Mouse (Mus musculus): ENCODE results near the gene Krt26. TPM values are rescaled to one million over a fixed set of nuclear protein-coding genes. Genes with fewer than 3 reads are reported as not detected.

The Krt26 gene
- total RNA-seq, 1 experiment from 2014 or later: not detected

GRCm38 (mm10) chr11:99292846-99293245 lies 44.9 kb downstream of the Krt26 start:
- peak; percentile 58; the same call in 1 of the 2 replicates for ATAC-seq (replicated peaks; ENCODE audit: low read depth, poor library complexity, severe bottlenecking)

- ATAC-seq (replicated peaks; ENCODE audit: low read depth, poor library complexity, severe bottlenecking): no peak
These were observed 52.9 kb downstream of the Krt26 start, which contains the start of gene Krt24 for GRCm38 (mm10) chr11:99284833-99285312. TSS of gene Krt24 (minus strand) at chr11:99285262.

GRCm38 (mm10) chr11:99284011-99284410 lies 53.8 kb downstream of the Krt26 start:
- ATAC-seq (replicated peaks; ENCODE audit: low read depth, poor library complexity, severe bottlenecking): no peak

- ATAC-seq (replicated peaks; ENCODE audit: low read depth, poor library complexity, severe bottlenecking): no peak
These were observed 54.4 kb downstream of the Krt26 start for GRCm38 (mm10) chr11:99283334-99283733.

- no peak for ATAC-seq (replicated peaks; ENCODE audit: low read depth, poor library complexity, severe bottlenecking)
These were observed 56.6 kb downstream of the Krt26 start for GRCm38 (mm10) chr11:99281116-99281515.

- no peak for ATAC-seq (replicated peaks; ENCODE audit: low read depth, poor library complexity, severe bottlenecking)
These were observed 57.8 kb downstream of the Krt26 start for GRCm38 (mm10) chr11:99279986-99280385.

Other genes with a start within 250 kb of the Krt26 start
- 0.68 and 1.0 TPM in 2 replicates for gene Tns4, start 248.7 kb downstream of the Krt26 start, total RNA-seq (2017)
- gene Ccr7, start 182.9 kb downstream of the Krt26 start, total RNA-seq (2017): not detected in 2 replicates
- 222 and 341 TPM in 2 replicates for gene Smarce1, start 106.9 kb downstream of the Krt26 start, total RNA-seq (2017)
- gene Krt222, start 93.9 kb downstream of the Krt26 start, total RNA-seq (2017): not detected in 2 replicates
- not detected in 2 replicates for gene Krt24, start 52.7 kb downstream of the Krt26 start, total RNA-seq (2017)
- gene Krt25, start 15.0 kb downstream of the Krt26 start, total RNA-seq (2017): not detected in 2 replicates
- gene Krt27, start 13.1 kb upstream of the Krt26 start, total RNA-seq (2017): not detected in 2 replicates
- gene Krt28, start 36.9 kb upstream of the Krt26 start, total RNA-seq (2017): not detected in 2 replicates
- gene Krt10, start 51.4 kb upstream of the Krt26 start, total RNA-seq (2017): 0.50 TPM in 1 of 2 replicates, not detected in the other
- not detected in 2 replicates for gene Krt12, start 84.3 kb upstream of the Krt26 start, total RNA-seq (2017)
- gene Krt20, start 100.2 kb upstream of the Krt26 start, total RNA-seq (2017): not detected in 2 replicates
- gene Krt23, start 155.2 kb upstream of the Krt26 start, total RNA-seq (2017): not detected in 2 replicates
- gene Krt39, start 183.4 kb upstream of the Krt26 start, total RNA-seq (2017): not detected in 2 replicates
- gene Krt40, start 205.2 kb upstream of the Krt26 start, total RNA-seq (2017): not detected in 2 replicates
- gene Krtap3-3, start 212.9 kb upstream of the Krt26 start, total RNA-seq (2017): not detected in 2 replicates
- gene Krtap3-2, start 218.9 kb upstream of the Krt26 start, total RNA-seq (2017): not detected in 2 replicates
- gene Gm11939, start 221.5 kb upstream of the Krt26 start, total RNA-seq (2017): not detected in 2 replicates
- not detected in 2 replicates for gene Krtap3-1, start 228.7 kb upstream of the Krt26 start, total RNA-seq (2017)
- gene Krtap1-5, start 243.1 kb upstream of the Krt26 start, total RNA-seq (2017): not detected in 2 replicates
- not detected in 2 replicates for gene Krtap1-4, start 245.7 kb upstream of the Krt26 start, total RNA-seq (2017)